Mouse (Mus musculus) liver, embryonic 15.5 days (tissue): Measurements from ENCODE around the gene Slc24a2. TPM values are rescaled to one million over a fixed set of nuclear protein-coding genes. Genes with fewer than 3 reads are reported as not detected.

Source experiments
- ATAC-seq: fragments of 200-750 bp; cut with Nextera tagmentation; 2 replicates; pipeline ENCODE4 v1.8.0; 2017; ENCODE audit warnings: moderate number of reproducible peaks, mild to moderate bottlenecking, moderate library complexity; ENCODE audit not compliant: insufficient read depth
- H3K27ac ChIP-seq: fragments of 300-500 bp; sonication (generic); replicated peaks from 2 replicates; pipeline ENCODE4 v1.5.1; 2015; ENCODE audit warnings: mild to moderate bottlenecking, inconsistent platforms
- H3K27me3 ChIP-seq: fragments of 300-500 bp; sonication (generic); 2 replicates; pipeline ENCODE4 v1.6.1; 2015; ENCODE audit warnings: mild to moderate bottlenecking, inconsistent platforms
- H3K36me3 ChIP-seq: fragments of 300-500 bp; sonication (generic); replicated peaks from 2 replicates; pipeline ENCODE4 v1.6.1; 2015; ENCODE audit warnings: moderate library complexity, mild to moderate bottlenecking, inconsistent platforms
- H3K4me1 ChIP-seq: fragments of 300-500 bp; sonication (generic); replicated peaks from 2 replicates; pipeline ENCODE4 v1.6.1; 2015; ENCODE audit warnings: inconsistent platforms
- H3K4me2 ChIP-seq: fragments of 300-500 bp; sonication (generic); 2 replicates; pipeline ENCODE4 v1.6.1; 2015; ENCODE audit warnings: moderate library complexity, mild to moderate bottlenecking, inconsistent platforms
- H3K4me3 ChIP-seq: fragments of 300-500 bp; sonication (generic); replicated peaks from 2 replicates; pipeline ENCODE4 v1.5.1; 2015; ENCODE audit warnings: mild to moderate bottlenecking, inconsistent platforms
- H3K9ac ChIP-seq: fragments of 300-500 bp; sonication (generic); 2 replicates; pipeline ENCODE4 v1.6.1; 2015; ENCODE audit warnings: moderate library complexity, mild to moderate bottlenecking, inconsistent platforms
- H3K9me3 ChIP-seq: fragments of 300-500 bp; sonication (generic); replicated peaks from 2 replicates; pipeline ENCODE4 v1.6.1; 2016; ENCODE audit warnings: inconsistent platforms
- WGBS: fragments of 180-500 bp; shearing (Covaris S2); methylation state at CpG from one replicate; pipeline ENCODE4 v1.1.7; 2015; ENCODE audit warnings: mixed read lengths; ENCODE audit not compliant: insufficient replicate concordance; 5-methylcytosine and 5-hydroxymethylcytosine counted together
- polyA plus RNA-seq: library from polyadenylated mRNA; unstranded; fragments of >200 nt; fragmentation: Nextera tagmentation; extraction: Ambion mirVana; gene quantifications from 2 replicates; pipeline ENCODE4 v1.2.1, GENCODE M21; 2015

Gene Slc24a2
- polyA plus RNA-seq, 1 experiment from 2014 or later, result not detected

DNA sequence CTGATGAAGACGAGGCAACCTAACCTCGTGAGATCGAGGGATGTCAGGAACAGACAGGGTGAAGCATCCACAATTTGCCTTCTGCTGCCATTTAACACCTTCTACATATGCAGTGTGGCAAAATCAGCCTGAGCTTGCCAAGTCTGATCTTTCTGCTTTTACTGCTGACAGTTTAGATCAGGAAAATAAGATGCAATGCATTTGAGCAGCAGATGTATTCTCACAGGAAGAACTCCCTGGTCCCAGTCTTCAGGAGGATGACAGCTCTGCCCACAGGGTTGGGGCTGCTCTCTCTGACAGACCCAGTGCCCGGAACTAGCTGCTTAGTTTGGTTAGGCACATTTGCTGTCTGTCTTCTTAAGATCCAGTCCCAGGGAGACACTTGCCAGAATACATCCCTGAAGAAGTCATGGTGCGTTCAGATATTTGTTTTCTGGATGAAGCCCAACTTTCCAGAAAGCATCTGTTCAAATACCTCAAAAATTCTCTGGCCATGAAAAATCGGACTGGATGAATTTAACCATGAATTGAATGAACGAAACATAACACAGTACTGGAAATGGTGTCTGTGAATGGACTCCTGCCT lies 188.8 kb downstream of the Slc24a2 start:
- H3K4me3 ChIP-seq, result no peak overlapping the region
- WGBS, result 57% methylated on average over 7 of the region's 7 CpGs
- no peaks in the 10 kb centered on the region for H3K27me3 ChIP-seq
- ATAC-seq, result no peak
- no peaks in the 10 kb centered on the region for H3K9me3 ChIP-seq
- H3K4me1 ChIP-seq, result no peaks in the 10 kb centered on the region
- H3K9ac ChIP-seq, result no peak overlapping the region
- no peak overlapping the region for H3K4me2 ChIP-seq
- H3K36me3 ChIP-seq, result no peaks in the 10 kb centered on the region
- no peak overlapping the region for H3K27ac ChIP-seq

GRCm38 (mm10) chr4:87037592-87037991 lies 192.7 kb downstream of the Slc24a2 start:
- 61% methylated on average over 4 of the region's 4 CpGs for WGBS
- no peak overlapping the region for H3K27ac ChIP-seq
- H3K9me3 ChIP-seq, result no peaks in the 10 kb centered on the region
- no peaks in the 10 kb centered on the region for H3K36me3 ChIP-seq
- no peak overlapping the region for H3K4me3 ChIP-seq
- no peak for ATAC-seq
- no peak overlapping the region for H3K4me2 ChIP-seq
- no peaks in the 10 kb centered on the region for H3K27me3 ChIP-seq
- no peak overlapping the region for H3K9ac ChIP-seq
- no peaks in the 10 kb centered on the region for H3K4me1 ChIP-seq

DNA sequence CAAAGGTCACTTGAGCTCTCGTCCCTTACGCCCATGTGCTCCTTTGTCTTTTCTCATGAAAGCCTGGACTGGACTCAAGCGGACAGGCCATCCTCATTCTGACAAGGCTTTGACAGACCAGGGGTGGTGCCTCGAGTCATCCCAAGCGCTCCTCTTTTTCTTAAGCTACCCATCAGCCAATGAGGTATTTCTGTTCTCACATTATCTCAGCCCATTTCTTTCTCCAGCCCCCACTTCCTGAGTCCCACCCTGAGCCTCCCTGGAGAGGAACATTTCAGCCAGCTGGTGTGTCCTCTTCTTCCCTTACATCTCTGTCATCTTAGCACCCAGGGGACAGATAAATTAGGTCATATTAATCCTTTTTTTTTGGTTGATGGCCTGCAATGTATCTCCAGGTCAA lies 193.8 kb downstream of the Slc24a2 start:
- no peak overlapping the region for H3K4me2 ChIP-seq
- WGBS, result 53% methylated on average over 5 of the region's 5 CpGs
- no peaks in the 10 kb centered on the region for H3K4me1 ChIP-seq
- no peaks in the 10 kb centered on the region for H3K36me3 ChIP-seq
- ATAC-seq, result no peak
- H3K4me3 ChIP-seq, result no peak overlapping the region
- H3K27me3 ChIP-seq, result no peaks in the 10 kb centered on the region
- H3K27ac ChIP-seq, result no peak overlapping the region
- H3K9ac ChIP-seq, result no peak overlapping the region
- H3K9me3 ChIP-seq, result no peaks in the 10 kb centered on the region

GRCm38 (mm10) chr4:87035701-87036100 lies 194.6 kb downstream of the Slc24a2 start:
- Histone ChIP-seq H3K27ac (no peak overlapping the region), H3K4me2 (no peak overlapping the region), H3K27me3 (no peaks in the 10 kb centered on the region), H3K9ac (no peak overlapping the region), H3K4me1 (no peaks in the 10 kb centered on the region), H3K4me3 (no peak overlapping the region), H3K9me3 (no peaks in the 10 kb centered on the region), H3K36me3 (no peaks in the 10 kb centered on the region)
- WGBS, result 65% methylated on average over 10 of the region's 10 CpGs
- no peak for ATAC-seq

DNA sequence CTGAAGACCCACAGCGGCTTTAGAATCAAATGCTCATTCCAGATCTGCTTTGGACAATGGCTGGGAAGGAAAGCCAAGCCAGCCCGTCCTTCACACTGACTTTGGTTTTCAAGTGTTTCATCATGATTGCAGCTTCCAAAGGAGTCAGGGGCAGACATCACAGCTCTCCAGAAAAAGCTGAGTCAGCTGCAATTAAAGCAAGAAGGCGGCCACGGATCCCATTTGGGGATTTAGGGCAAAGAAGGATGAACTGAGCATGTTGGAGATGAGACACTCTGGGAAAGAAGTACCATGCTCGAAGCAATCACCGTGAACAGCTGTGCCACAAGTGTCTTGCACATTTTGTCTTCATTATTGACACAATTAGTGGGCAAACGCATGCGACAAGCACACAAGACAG lies 197.6 kb downstream of the Slc24a2 start:
- WGBS, result 70% methylated on average over 8 of the region's 8 CpGs
- no peaks in the 10 kb centered on the region for H3K9me3 ChIP-seq
- H3K9ac ChIP-seq, result no peak overlapping the region
- H3K27me3 ChIP-seq, result no peaks in the 10 kb centered on the region
- no peak for ATAC-seq
- H3K4me2 ChIP-seq, result no peak overlapping the region
- H3K4me1 ChIP-seq, result no peaks in the 10 kb centered on the region
- H3K27ac ChIP-seq, result no peak overlapping the region
- no peak overlapping the region for H3K4me3 ChIP-seq
- H3K36me3 ChIP-seq, result no peaks in the 10 kb centered on the region

GRCm38 (mm10) chr4:87031076-87031475 lies 199.2 kb downstream of the Slc24a2 start:
- Histone ChIP-seq H3K27me3 (no peaks in the 10 kb centered on the region), H3K4me3 (no peak overlapping the region), H3K36me3 (no peaks in the 10 kb centered on the region), H3K9ac (no peak overlapping the region), H3K9me3 (no peaks in the 10 kb centered on the region), H3K4me2 (no peak overlapping the region), H3K4me1 (no peaks in the 10 kb centered on the region), H3K27ac (no peak overlapping the region)
- 61% methylated on average over 2 of the region's 2 CpGs for WGBS
- no peak for ATAC-seq

DNA sequence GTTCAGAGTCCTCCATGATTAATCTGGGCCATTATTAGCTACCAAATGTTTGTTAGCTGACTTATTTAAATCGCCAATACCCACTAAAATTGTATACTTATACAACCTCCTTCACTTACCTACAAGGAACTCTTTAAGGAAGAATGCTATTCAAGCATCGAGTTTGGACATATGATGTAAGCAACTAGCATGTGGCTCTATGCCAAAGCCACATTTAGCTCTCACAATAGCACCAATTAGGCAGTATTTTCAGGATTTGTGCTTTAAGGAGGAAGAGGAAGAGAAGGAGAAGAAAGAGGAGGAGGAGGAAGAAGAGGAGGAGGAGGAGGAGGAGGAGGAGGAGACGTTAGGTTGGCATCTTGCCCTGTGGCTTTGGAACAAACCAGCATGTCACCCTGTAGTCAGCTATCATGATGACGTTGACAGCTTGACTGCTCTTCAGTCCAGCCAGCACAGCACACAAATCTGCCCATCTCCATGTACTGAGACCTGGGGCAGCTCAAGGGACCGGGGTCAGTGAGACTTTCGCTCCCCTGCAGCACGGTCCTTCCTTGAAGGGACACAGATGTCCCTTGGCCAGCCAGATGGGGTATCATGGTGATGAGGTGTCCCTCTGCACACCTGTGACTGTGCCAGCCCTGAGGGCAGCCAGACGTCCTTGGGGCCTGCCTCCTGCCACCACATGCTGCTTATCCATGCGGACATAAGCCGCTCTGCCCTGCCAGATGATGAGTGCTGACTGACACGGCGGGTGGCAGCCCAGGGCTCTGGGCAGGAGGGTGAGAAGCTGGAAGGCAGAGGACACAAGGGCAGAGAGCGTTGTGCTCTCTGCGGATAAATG lies 203.7 kb downstream of the Slc24a2 start:
- no peak overlapping the region for H3K4me3 ChIP-seq
- no peaks in the 10 kb centered on the region for H3K36me3 ChIP-seq
- 58% methylated on average over 14 of the region's 14 CpGs for WGBS
- H3K9me3 ChIP-seq, result no peaks in the 10 kb centered on the region
- H3K27ac ChIP-seq, result no peak overlapping the region
- H3K27me3 ChIP-seq, result no peaks in the 10 kb centered on the region
- no peak for ATAC-seq
- H3K9ac ChIP-seq, result no peak overlapping the region
- no peak overlapping the region for H3K4me2 ChIP-seq
- no peaks in the 10 kb centered on the region for H3K4me1 ChIP-seq

- Histone ChIP-seq H3K4me1 (no peaks in the 10 kb centered on the region), H3K36me3 (no peaks in the 10 kb centered on the region), H3K9me3 (no peaks in the 10 kb centered on the region), H3K27me3 (no peaks in the 10 kb centered on the region), H3K27ac (no peak overlapping the region), H3K4me2 (no peak overlapping the region), H3K4me3 (no peak overlapping the region), H3K9ac (no peak overlapping the region)
- 59% methylated on average over 8 of the region's 8 CpGs for WGBS
- no peak for ATAC-seq
Observed at GRCm38 (mm10) chr4:87024556-87024955, 205.7 kb downstream of the Slc24a2 start.

DNA sequence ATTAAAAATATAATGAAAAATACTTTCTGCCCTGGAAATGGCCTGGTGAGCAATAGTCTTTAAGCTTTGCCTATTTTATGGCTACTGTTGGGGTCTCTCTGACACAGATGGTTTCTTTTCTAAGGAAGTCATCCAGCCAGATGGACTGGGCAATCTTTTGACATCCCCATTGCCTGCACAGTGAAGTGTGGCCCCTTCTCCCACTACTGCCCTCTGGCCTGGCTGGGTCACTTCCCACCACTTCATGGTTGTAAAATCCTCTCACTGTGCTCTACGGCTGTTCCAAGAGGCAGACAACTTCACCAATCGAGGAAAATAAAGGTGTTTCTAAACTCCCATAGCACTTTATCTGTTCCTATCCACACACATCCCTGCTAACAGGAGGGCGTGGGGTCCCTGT lies 208.7 kb downstream of the Slc24a2 start:
- H3K27ac ChIP-seq, result no peak overlapping the region
- H3K4me3 ChIP-seq, result no peak overlapping the region
- no peak for ATAC-seq
- H3K9ac ChIP-seq, result no peak overlapping the region
- no peaks in the 10 kb centered on the region for H3K36me3 ChIP-seq
- no peaks in the 10 kb centered on the region for H3K27me3 ChIP-seq
- no peaks in the 10 kb centered on the region for H3K9me3 ChIP-seq
- no peaks in the 10 kb centered on the region for H3K4me1 ChIP-seq
- WGBS, result 49% methylated on average over 3 of the region's 3 CpGs
- H3K4me2 ChIP-seq, result no peak overlapping the region

- no peaks in the 10 kb centered on the region for H3K27me3 ChIP-seq
- no peak for ATAC-seq
- H3K4me1 ChIP-seq, result no peaks in the 10 kb centered on the region
- WGBS, result 50% methylated on average over 13 of the region's 13 CpGs
- no peaks in the 10 kb centered on the region for H3K36me3 ChIP-seq
- no peak overlapping the region for H3K4me2 ChIP-seq
- H3K27ac ChIP-seq, result no peak overlapping the region
- H3K9me3 ChIP-seq, result no peaks in the 10 kb centered on the region
- H3K4me3 ChIP-seq, result no peak overlapping the region
- no peak overlapping the region for H3K9ac ChIP-seq
Observed at GRCm38 (mm10) chr4:87019486-87020105, 210.7 kb downstream of the Slc24a2 start.

GRCm38 (mm10) chr4:87018073-87018997 lies 211.9 kb downstream of the Slc24a2 start:
- Histone ChIP-seq H3K9me3 (no peaks in the 10 kb centered on the region), H3K4me1 (no peaks in the 10 kb centered on the region), H3K36me3 (no peaks in the 10 kb centered on the region), H3K27me3 (no peaks in the 10 kb centered on the region), H3K9ac (no peak overlapping the region), H3K4me3 (no peak overlapping the region), H3K4me2 (no peak overlapping the region), H3K27ac (no peak overlapping the region)
- 60% methylated on average over 9 of the region's 9 CpGs for WGBS
- no peak for ATAC-seq
